Mouse (Mus musculus): Measurements from ENCODE around the gene Lsamp. TPM values are rescaled to one million over a fixed set of nuclear protein-coding genes. Genes with fewer than 3 reads are reported as not detected.

Lsamp gene
- total and polyA plus RNA-seq, 3 experiments = not detected

DNA sequence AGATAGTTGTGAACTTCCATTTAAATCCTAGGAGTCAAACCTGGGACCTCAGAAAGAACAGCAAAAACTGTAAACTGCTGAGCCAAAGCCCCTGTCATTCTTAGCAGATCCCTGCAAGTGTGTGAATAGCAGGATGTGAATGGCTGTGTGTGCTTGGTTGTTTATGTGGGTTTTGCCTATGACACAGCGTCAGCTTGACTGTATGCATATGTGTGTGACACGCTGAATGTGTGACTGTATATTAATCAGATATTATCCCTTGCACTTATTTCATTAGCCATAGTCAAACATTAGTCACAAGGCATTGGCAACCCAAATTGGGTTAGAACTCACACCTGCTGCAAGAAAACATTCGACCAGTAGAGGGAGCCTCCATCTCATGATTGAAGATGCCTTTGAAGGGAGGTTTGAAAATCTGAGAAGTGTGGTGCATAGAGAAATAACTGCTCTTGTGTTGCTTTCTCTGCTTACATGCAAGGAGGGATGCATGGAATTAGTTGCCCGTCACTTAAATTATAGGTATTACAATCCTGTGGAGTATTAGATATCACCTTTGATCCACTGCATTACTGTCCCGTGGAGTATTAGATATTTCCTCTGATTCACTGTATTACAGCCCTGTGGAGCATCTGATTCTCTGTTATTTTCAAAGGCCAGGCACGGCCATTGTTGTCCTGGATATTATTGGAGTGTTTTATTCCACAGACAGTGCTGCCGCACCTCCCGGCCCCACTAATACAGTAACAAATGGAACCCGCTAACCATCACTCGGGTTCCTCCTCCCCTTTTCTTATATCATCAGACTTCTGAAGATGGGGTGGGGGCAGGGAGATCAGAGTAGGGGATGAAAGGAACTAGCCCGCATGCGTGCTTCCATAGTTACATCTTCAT lies 1274.2 kb downstream of the Lsamp start:
- dilution Hi-C loops (cut with MboI; ENCODE audit: extremely low pct_ligation_motif_present, extremely low pct_unique_long_range_greater_than_20kb, low sequenced_read_pairs) (no loop called here), in situ Hi-C loops (cut with MboI; ENCODE audit: low pct_ligation_motif_present, low pct_unique_long_range_greater_than_20kb, low sequenced_read_pairs) (no loop called here)
- Histone ChIP-seq H3K9me3 (replicated peaks; ENCODE audit: low read length) (peaks cover 59% of the 10 kb centered on the region), H3K4me3 (replicated peaks in 1 of 3; ENCODE audit: low read depth in 2 of 3, low read length in 2 of 3, poor library complexity in 1 of 3) (no peak overlapping the region), H3K9ac (ENCODE audit: insufficient read depth, low read depth) (no peak overlapping the region), H3K4me2 (ENCODE audit: insufficient read depth, low read depth, poor library complexity, severe bottlenecking) (no peak overlapping the region), H3K79me2 (replicated peaks; ENCODE audit: control insufficient read depth, extremely low read depth, insufficient read depth, poor library complexity, severe bottlenecking) (no peaks in the 10 kb centered on the region), H3K27me3 (replicated peaks) (no peaks in the 10 kb centered on the region), H3K27ac (ENCODE audit: insufficient read depth, low read depth) (no peak overlapping the region), H3K36me3 (replicated peaks in 1 of 2; ENCODE audit: control insufficient read depth in 1 of 2, insufficient read depth in 1 of 2, low read length in 1 of 2) (no peaks in the 10 kb centered on the region), H3K4me1 (ENCODE audit: control insufficient read depth in 1 of 2, insufficient read depth in 2 of 2) (no peaks in the 10 kb centered on the region)
- TF ChIP-seq SMC3 (IDR thresholded peaks at IDR 0.05; ENCODE audit: low read depth, low read length) (peak; percentile 20; the same call in 1 of the 2 replicates), E2F4 (IDR thresholded peaks at IDR 0.05; ENCODE audit: insufficient replicate concordance, low read depth, low read length) (no peak), MXI1 (IDR thresholded peaks at IDR 0.05; ENCODE audit: low read depth, low read length) (no peak), RAD21 (IDR thresholded peaks at IDR 0.05; ENCODE audit: low read depth, low read length) (peak; percentile 55), CTCF (conservative IDR thresholded peaks at IDR 0.05 in 1 of 2, IDR thresholded peaks at IDR 0.05 in 1 of 2; ENCODE audit: low read depth in 2 of 2, low read length in 2 of 2) (peak; percentile 36 to 56; a peak in 3 of 4 replicates)
- DNase-seq (ENCODE audit: extremely low read depth) = peak; percentile 9

DNA sequence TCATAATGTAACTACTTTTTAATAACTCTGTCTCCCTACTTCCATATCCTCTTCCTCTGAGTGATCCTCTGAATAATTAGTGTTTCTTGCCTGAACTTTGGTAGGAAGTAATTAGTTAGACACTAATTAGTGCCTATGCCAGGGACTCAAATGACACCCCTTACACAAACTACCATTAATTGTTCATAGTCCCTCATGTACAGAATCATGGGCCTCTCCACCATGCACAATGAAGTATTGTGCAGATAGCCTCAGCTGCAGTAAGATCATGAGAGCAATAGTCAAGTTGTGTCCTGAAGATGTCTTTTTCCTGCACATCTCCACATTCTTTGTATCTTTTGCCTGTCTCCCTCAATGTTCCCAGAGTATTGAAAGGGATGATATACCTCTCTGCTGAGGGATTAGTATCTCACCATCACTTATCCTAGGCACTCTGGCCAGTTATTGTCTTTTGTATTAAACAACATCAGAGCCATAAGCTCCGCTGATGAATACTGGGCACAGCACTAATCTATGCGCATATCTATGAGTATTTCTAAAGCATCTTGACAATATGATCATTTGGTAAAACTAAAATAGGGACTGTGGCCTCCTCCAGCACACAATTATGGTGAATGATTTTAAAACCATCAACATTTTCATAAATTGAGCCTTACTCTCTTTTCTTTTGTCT lies 1292.0 kb downstream of the Lsamp start:
- dilution Hi-C loops (cut with MboI; ENCODE audit: extremely low pct_ligation_motif_present, extremely low pct_unique_long_range_greater_than_20kb, low sequenced_read_pairs) (no loop called here), in situ Hi-C loops (cut with MboI; ENCODE audit: low pct_ligation_motif_present, low pct_unique_long_range_greater_than_20kb, low sequenced_read_pairs) (no loop called here)
- no peaks in the 10 kb centered on the region for H3K4me1 ChIP-seq (ENCODE audit: control insufficient read depth in 1 of 2, insufficient read depth in 2 of 2)
- H3K9ac ChIP-seq (ENCODE audit: insufficient read depth, low read depth) = no peak overlapping the region
- H3K27ac ChIP-seq (ENCODE audit: insufficient read depth, low read depth) = no peak overlapping the region
- peaks cover 33% of the 10 kb centered on the region for H3K9me3 ChIP-seq (replicated peaks; ENCODE audit: low read length)
- DNase-seq (ENCODE audit: extremely low read depth) = no peak
- no peaks in the 10 kb centered on the region for H3K36me3 ChIP-seq (replicated peaks in 1 of 2; ENCODE audit: control insufficient read depth in 1 of 2, insufficient read depth in 1 of 2, low read length in 1 of 2)
- no peak overlapping the region for H3K4me3 ChIP-seq (replicated peaks in 1 of 3; ENCODE audit: low read depth in 2 of 3, low read length in 2 of 3, poor library complexity in 1 of 3)
- H3K27me3 ChIP-seq (replicated peaks) = no peaks in the 10 kb centered on the region
- H3K79me2 ChIP-seq (replicated peaks; ENCODE audit: control insufficient read depth, extremely low read depth, insufficient read depth, poor library complexity, severe bottlenecking) = no peaks in the 10 kb centered on the region
- H3K4me2 ChIP-seq (ENCODE audit: insufficient read depth, low read depth, poor library complexity, severe bottlenecking) = no peak overlapping the region
- TF ChIP-seq MAFK (IDR thresholded peaks at IDR 0.05; ENCODE audit: insufficient replicate concordance, low read length) = no peak
- no peak for TF ChIP-seq SIN3A (IDR thresholded peaks at IDR 0.05; ENCODE audit: low read length)
- no peak for TF ChIP-seq ELF1 (IDR thresholded peaks at IDR 0.05; ENCODE audit: low read depth, low read length)
- no peak for TF ChIP-seq USF2 (conservative IDR thresholded peaks at IDR 0.05; ENCODE audit: low read depth, low read length)
- no peak for TF ChIP-seq CTCF (conservative IDR thresholded peaks at IDR 0.05 in 1 of 2, IDR thresholded peaks at IDR 0.05 in 1 of 2; ENCODE audit: low read depth in 2 of 2, low read length in 2 of 2)
- no peak for TF ChIP-seq PAX5 (IDR thresholded peaks at IDR 0.05; ENCODE audit: low read length)
- TF ChIP-seq ZKSCAN1 (IDR thresholded peaks at IDR 0.05; ENCODE audit: borderline replicate concordance, low read depth, low read length) = no peak
- no peak for TF ChIP-seq CHD2 (IDR thresholded peaks at IDR 0.05; ENCODE audit: low read length)
- TF ChIP-seq MEF2A (IDR thresholded peaks at IDR 0.05; ENCODE audit: borderline replicate concordance, low read depth, low read length) = no peak
- TF ChIP-seq MXI1 (IDR thresholded peaks at IDR 0.05; ENCODE audit: low read depth, low read length) = no peak
- no peak for TF ChIP-seq UBTF (IDR thresholded peaks at IDR 0.05; ENCODE audit: low read depth, low read length)
- no peak for TF ChIP-seq POLR2A (IDR thresholded peaks at IDR 0.05; ENCODE audit: low read depth, low read length)
- no peak for TF ChIP-seq ZC3H11A (IDR thresholded peaks at IDR 0.05; ENCODE audit: low read depth, low read length)
- TF ChIP-seq SMC3 (IDR thresholded peaks at IDR 0.05; ENCODE audit: low read depth, low read length) = no peak
- no peak for TF ChIP-seq ETS1 (conservative IDR thresholded peaks at IDR 0.05; ENCODE audit: low read depth, low read length)
- TF ChIP-seq IRF4 (IDR thresholded peaks at IDR 0.05; ENCODE audit: low read depth, low read length) = no peak
- TF ChIP-seq ZMIZ1 (IDR thresholded peaks at IDR 0.05; ENCODE audit: low read depth, low read length) = no peak
- no peak for TF ChIP-seq TCF12 (IDR thresholded peaks at IDR 0.05; ENCODE audit: low read depth, low read length)
- no peak for TF ChIP-seq TBP (conservative IDR thresholded peaks at IDR 0.05; ENCODE audit: low read depth, low read length)
